Mouse (Mus musculus) spleen, embryonic (tissue): ENCODE measurements around the gene Tchh.

Source experiments
- CTCF ChIA-PET: fragments of 350-600 bp; sonication (Branson Sonifier 250); formaldehyde crosslinking; loops from one replicate; lab custom pipeline; 2022; lab: Charles Lee

Tchh gene

GRCm38 (mm10) chr3:93493992-93494391, 51.9 kb downstream of the Tchh start:
- CTCF ChIA-PET = no interaction called here

DNA sequence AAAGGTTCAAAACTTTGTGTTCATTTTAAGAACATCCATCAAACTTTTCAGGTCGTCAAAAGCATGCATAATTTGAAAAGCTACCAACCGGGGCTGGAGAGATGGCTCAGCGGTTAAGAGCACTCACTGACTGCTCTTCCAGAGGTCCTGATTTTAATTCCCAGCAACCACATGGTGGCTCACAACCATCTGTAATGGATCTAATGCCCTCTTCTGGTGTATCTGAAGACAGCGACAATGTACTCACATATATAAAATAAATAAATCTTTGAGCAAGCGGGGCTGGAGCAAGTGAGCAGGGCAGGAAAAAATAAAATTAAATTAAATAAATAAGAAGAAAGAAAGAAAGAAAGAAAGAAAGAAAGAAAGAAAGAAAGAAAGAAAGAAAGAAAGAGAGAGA, 52.6 kb downstream of the Tchh start:
- CTCF ChIA-PET = interaction anchor here (1.2 kb wide), 1 partner anchor 78 kb away, joined by 4 read pairs; no protein-coding TSS in a partner anchor

DNA sequence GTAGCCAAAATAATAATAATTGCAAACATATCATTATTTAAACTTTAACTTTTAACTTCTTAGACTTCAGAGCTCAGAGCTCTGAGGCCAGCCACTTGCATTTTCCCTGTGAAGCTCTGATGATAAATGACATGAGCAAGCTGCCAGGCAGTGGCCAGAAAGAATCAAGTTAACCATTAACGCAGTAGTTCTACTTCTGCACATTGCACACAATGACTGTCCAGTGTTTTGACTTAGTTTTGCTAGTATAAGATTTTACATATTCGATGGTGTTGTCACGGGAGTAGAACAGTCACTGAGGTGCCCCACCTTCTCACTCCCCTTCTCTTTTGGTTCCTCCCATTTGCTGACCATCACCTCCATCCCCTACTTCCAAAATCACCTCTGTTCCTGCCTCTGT, 55.0 kb downstream of the Tchh start:
- CTCF ChIA-PET = no interaction called here
